Mouse (Mus musculus) right cerebral cortex, postnatal 4 days (tissue): ENCODE measurements around the gene Dgkb.

Experiments used
- DNase-seq: peaks from one replicate; pipeline ENCODE4 v3.0.0-alpha.2; 2022

Dgkb gene

DNA sequence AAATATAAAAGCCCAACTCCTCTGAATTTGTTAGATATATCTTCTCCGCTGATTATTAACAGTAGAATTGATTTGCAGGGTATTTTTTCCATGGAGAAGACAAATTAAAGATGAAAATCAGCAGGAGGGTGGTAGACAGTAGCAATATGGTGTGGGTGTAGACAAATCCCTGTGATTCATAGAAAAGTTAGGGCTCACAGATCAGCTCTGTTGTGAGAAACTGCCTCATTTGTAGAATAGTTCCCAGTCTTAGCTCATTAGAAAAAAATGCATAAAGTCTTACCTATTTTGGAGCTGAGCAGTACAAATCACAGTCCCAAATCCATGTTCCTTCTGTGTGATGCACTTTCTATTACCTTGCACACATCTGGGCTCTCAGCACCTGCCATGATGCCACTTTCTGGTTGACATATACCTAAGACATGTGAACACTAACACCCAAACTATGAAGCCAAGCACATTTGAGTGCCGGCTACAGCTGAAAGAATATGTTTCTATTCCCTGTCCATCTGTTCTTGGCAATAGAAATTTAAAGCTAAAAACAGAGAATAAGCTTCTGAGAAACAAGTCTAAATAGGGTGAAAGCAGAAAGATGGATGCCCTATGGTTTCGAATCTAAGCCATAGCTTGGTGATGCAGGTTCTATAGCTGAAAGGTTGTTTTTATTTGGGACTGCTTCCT, 782.8 kb downstream of the Dgkb start:
- DNase-seq, result no peak

DNA sequence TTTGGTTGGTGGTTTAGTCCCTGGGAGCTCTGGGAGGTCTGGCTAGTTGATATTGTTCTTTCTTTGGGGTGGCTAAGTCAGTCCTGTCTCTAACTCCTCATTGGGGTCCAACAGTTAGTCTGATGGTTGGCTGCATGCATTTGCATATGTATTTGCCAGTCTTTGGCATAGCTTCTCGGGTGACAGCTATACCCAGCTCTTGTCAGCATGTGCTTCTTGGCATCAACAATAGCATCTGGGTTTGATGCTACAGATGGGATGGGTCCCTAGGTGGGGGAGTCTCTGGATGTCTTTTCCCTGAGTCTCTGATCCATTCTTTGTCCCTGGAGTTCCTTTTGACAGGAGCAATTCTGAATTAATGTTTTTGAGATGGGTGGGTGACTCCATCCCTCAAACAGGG, 790.6 kb downstream of the Dgkb start:
- DNase-seq, result no peak

DNA sequence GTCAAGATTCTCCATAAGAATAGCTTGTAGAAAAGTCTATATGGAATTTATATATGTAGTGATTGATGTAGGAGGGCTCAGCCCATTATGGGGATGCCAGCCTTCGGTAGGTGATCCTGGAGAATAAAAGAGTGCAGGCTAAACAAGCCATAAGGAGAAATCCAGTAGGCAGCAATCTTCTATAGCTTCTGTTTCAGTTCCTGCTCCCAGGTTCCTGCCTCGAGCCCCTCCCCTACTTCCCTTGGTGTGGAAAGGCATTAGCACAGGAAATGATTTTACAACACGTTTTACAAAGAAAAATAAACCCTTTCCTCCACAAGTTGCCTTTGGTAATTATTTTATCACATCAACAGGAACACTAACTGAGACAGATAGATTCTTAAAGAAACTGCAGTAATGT, 850.7 kb downstream of the Dgkb start:
- no peak for DNase-seq
